Mouse (Mus musculus): ENCODE measurements around the gene Hspb3. TPM values are rescaled to one million over a fixed set of nuclear protein-coding genes. Genes with fewer than 3 reads are reported as not detected.

The Hspb3 gene
- total RNA-seq (2014; rRNA removed): 0.21 and 0.47 TPM in 2 replicates
- polyA plus RNA-seq (2015; fragmentation: Nextera tagmentation; extraction: Ambion mirVana): 0.55 and 1.1 TPM in 2 replicates

- Histone ChIP-seq H3K36me3 (ENCODE audit: insufficient read depth, low read length) (no peaks in the 10 kb centered on the region), H3K27me3 (ENCODE audit: insufficient read depth, low read length) (no peaks in the 10 kb centered on the region), H3K9me3 (ENCODE audit: low read length) (no peaks in the 10 kb centered on the region), H3K27ac (peak within 1 kb of the TSS; percentile 66), H3K4me2 (ENCODE audit: low read depth, low read length) (peak within 1 kb of the TSS; percentile 43), H3K9ac (replicated peaks; ENCODE audit: low read length) (no peak within 1 kb of the TSS), H3K4me1 (ENCODE audit: insufficient read depth, low read length) (peaks cover 4% of the 10 kb centered on the region; the same call in 1 of the 2 replicates), H3K4me3 (ENCODE audit: low read length) (peak within 1 kb of the TSS; percentile 6; the same call in 1 of the 2 replicates)
- 35% methylated on average over 28 of the region's 28 CpGs for WGBS
- TF ChIP-seq CTCF (IDR thresholded peaks at IDR 0.05; ENCODE audit: low read depth): no peak
- DNase-seq (ENCODE audit: low spot score) (peak; percentile 84), ATAC-seq (peak; percentile 92)
Observed at GRCm38 (mm10) chr13:113663151-113663779, at the start of gene Hspb3. TSS of gene Hspb3 (minus strand) at chr13:113663676.

DNA sequence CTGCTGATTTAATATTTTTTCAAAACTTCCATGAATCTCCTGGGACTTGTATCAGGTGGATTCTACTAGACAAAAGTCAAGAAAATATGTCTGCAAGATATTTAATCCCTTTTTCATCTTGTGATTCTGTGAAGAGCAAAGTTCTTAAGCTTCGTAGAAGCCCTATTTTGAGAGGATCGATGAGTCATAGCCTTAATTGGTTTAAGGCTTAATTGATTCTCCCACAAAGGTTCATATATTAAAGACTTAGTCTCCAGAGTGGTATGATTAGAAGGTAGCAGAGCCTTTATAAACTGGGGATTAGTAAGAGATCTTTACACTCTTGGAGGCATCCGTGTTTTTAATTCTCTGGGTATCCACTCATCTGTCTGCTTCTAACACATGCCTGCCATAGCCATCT lies 49.7 kb upstream of the Hspb3 start:
- no peak for TF ChIP-seq CTCF (IDR thresholded peaks at IDR 0.05; ENCODE audit: low read depth)
- no peak overlapping the region for H3K4me2 ChIP-seq (ENCODE audit: low read depth, low read length)
- no peak overlapping the region for H3K9ac ChIP-seq (replicated peaks; ENCODE audit: low read length)
- no peak overlapping the region for H3K4me3 ChIP-seq (ENCODE audit: low read length)
- DNase-seq (ENCODE audit: low spot score) (no peak), ATAC-seq (no peak)
- H3K9me3 ChIP-seq (ENCODE audit: low read length): no peaks in the 10 kb centered on the region
- H3K27me3 ChIP-seq (ENCODE audit: insufficient read depth, low read length): no peaks in the 10 kb centered on the region
- H3K27ac ChIP-seq: no peak overlapping the region
- no peaks in the 10 kb centered on the region for H3K36me3 ChIP-seq (ENCODE audit: insufficient read depth, low read length)
- no peaks in the 10 kb centered on the region for H3K4me1 ChIP-seq (ENCODE audit: insufficient read depth, low read length)
- 88% methylated on average over 3 of the region's 3 CpGs for WGBS

DNA sequence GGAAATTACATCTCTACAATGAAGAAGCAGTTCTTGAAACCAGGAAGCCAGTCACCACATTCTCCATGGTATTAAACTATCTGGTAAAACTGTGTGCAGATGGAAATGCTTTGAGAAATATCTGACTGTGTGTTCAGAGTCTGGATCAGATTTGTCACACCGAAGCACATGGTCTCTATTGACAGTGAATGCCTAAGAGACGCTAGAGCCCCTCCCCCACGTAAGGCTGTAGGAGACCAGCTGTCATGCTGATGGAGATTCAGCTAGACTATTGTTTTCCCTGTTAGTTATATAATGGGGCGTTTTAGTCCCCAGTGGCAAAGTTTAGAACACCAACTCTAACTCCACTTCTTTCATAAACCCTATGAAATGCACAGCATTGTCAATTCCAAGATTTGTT lies 42.7 kb upstream of the Hspb3 start:
- Histone ChIP-seq H3K27ac (no peak overlapping the region), H3K36me3 (ENCODE audit: insufficient read depth, low read length) (no peaks in the 10 kb centered on the region), H3K4me2 (ENCODE audit: low read depth, low read length) (no peak overlapping the region), H3K27me3 (ENCODE audit: insufficient read depth, low read length) (no peaks in the 10 kb centered on the region), H3K4me3 (ENCODE audit: low read length) (no peak overlapping the region), H3K9ac (replicated peaks; ENCODE audit: low read length) (no peak overlapping the region), H3K9me3 (ENCODE audit: low read length) (no peaks in the 10 kb centered on the region), H3K4me1 (ENCODE audit: insufficient read depth, low read length) (no peaks in the 10 kb centered on the region)
- TF ChIP-seq CTCF (IDR thresholded peaks at IDR 0.05; ENCODE audit: low read depth): no peak
- ATAC-seq (no peak), DNase-seq (ENCODE audit: low spot score) (no peak)
- 11% methylated on average over 4 of the region's 4 CpGs for WGBS

DNA sequence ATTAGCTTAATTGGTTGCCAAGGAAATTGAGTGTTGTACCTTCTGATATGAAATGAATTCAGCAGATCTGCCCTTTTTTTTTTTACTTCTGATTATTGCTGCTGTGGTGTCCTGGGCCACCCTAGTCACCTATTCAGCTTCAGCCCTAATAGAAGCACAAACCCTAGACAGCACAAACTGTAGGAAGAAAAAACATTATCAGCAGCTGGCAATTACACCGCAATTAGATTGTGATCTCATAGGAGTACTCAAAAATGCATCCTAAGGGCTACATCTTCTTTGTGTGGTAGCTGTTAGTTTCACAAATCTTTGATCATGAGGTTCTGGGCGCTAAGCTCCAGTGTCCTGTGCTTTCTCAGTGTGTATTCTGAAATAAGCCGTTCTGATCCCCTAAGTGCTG lies 37.7 kb upstream of the Hspb3 start:
- H3K9me3 ChIP-seq (ENCODE audit: low read length): no peaks in the 10 kb centered on the region
- H3K27ac ChIP-seq: no peak overlapping the region
- DNase-seq (ENCODE audit: low spot score): no peak
- 67% methylated on average over 3 of the region's 3 CpGs for WGBS
- H3K27me3 ChIP-seq (ENCODE audit: insufficient read depth, low read length): no peaks in the 10 kb centered on the region
- H3K4me1 ChIP-seq (ENCODE audit: insufficient read depth, low read length): no peaks in the 10 kb centered on the region
- no peak; the same call in 1 of the 2 replicates for ATAC-seq
- no peak for TF ChIP-seq CTCF (IDR thresholded peaks at IDR 0.05; ENCODE audit: low read depth)
- no peak overlapping the region for H3K9ac ChIP-seq (replicated peaks; ENCODE audit: low read length)
- no peak overlapping the region for H3K4me3 ChIP-seq (ENCODE audit: low read length)
- H3K4me2 ChIP-seq (ENCODE audit: low read depth, low read length): no peak overlapping the region
- H3K36me3 ChIP-seq (ENCODE audit: insufficient read depth, low read length): no peaks in the 10 kb centered on the region

GRCm38 (mm10) chr13:113699928-113700327 lies 36.5 kb upstream of the Hspb3 start:
- Histone ChIP-seq H3K27me3 (ENCODE audit: insufficient read depth, low read length) (no peaks in the 10 kb centered on the region), H3K4me2 (ENCODE audit: low read depth, low read length) (no peak overlapping the region), H3K27ac (no peak overlapping the region), H3K9me3 (ENCODE audit: low read length) (no peaks in the 10 kb centered on the region), H3K36me3 (ENCODE audit: insufficient read depth, low read length) (no peaks in the 10 kb centered on the region), H3K4me3 (ENCODE audit: low read length) (no peak overlapping the region), H3K9ac (replicated peaks; ENCODE audit: low read length) (no peak overlapping the region), H3K4me1 (ENCODE audit: insufficient read depth, low read length) (no peaks in the 10 kb centered on the region)
- ATAC-seq: no peak
- no peak for TF ChIP-seq CTCF (IDR thresholded peaks at IDR 0.05; ENCODE audit: low read depth)
- WGBS: 93% methylated on average over 8 of the region's 8 CpGs
- no peak for DNase-seq (ENCODE audit: low spot score)

GRCm38 (mm10) chr13:113699415-113699873 lies 36.0 kb upstream of the Hspb3 start:
- WGBS: 48% methylated on average over 11 of the region's 11 CpGs
- peak; percentile 59; the same call in 1 of the 2 replicates for ATAC-seq
- Histone ChIP-seq H3K36me3 (ENCODE audit: insufficient read depth, low read length) (no peaks in the 10 kb centered on the region), H3K9ac (replicated peaks; ENCODE audit: low read length) (no peak overlapping the region), H3K27ac (no peak overlapping the region), H3K9me3 (ENCODE audit: low read length) (no peaks in the 10 kb centered on the region), H3K4me2 (ENCODE audit: low read depth, low read length) (no peak overlapping the region), H3K27me3 (ENCODE audit: insufficient read depth, low read length) (no peaks in the 10 kb centered on the region), H3K4me3 (ENCODE audit: low read length) (no peak overlapping the region), H3K4me1 (ENCODE audit: insufficient read depth, low read length) (no peaks in the 10 kb centered on the region)
- DNase-seq (ENCODE audit: low spot score): peak; percentile 9
- TF ChIP-seq CTCF (IDR thresholded peaks at IDR 0.05; ENCODE audit: low read depth): no peak

DNA sequence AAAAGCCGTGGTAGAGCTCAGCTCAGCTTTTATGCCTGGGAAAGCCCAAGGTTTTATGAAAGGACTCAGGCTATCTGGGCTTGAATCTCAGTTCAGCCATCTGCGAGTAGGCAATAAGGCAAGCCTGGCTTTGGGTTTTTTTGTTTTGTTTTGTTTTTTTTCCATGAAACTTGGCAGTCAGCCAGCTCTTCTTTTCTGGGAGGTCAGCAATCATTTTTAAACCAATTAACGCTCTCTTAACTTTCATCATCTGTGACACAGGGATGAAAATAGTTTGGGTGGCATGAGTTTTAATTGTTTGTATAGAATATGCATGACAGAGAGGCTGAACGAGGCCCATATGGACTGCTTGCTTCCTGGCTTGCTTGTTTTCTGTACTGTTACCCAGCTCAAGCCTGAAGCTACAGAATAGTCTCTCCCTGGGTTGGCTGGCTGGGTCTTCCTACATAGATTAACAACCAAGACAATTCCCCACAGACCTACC lies 33.4 kb upstream of the Hspb3 start:
- DNase-seq (ENCODE audit: low spot score) (peak; percentile 60), ATAC-seq (no peak)
- H3K27ac ChIP-seq: no peak overlapping the region

More for the DNA sequence above, 33.4 kb upstream of the Hspb3 start:
- Histone ChIP-seq H3K9me3 (ENCODE audit: low read length) (no peaks in the 10 kb centered on the region), H3K4me2 (ENCODE audit: low read depth, low read length) (no peak overlapping the region), H3K4me1 (ENCODE audit: insufficient read depth, low read length) (no peaks in the 10 kb centered on the region), H3K9ac (replicated peaks; ENCODE audit: low read length) (no peak overlapping the region), H3K4me3 (ENCODE audit: low read length) (no peak overlapping the region), H3K27me3 (ENCODE audit: insufficient read depth, low read length) (no peaks in the 10 kb centered on the region), H3K36me3 (ENCODE audit: insufficient read depth, low read length) (no peaks in the 10 kb centered on the region)
- WGBS: 25% methylated on average over 4 of the region's 4 CpGs
- TF ChIP-seq CTCF (IDR thresholded peaks at IDR 0.05; ENCODE audit: low read depth): no peak

Data from hindbrain, postnatal 0 days (tissue).